Mouse (Mus musculus) C2C12 (cell line): ENCODE results near the gene Snx29.

ENCODE experiments used
- CEBPB ChIP-seq: IDR thresholded peaks from one replicate; pipeline ENCODE4 v1.6.1; 2011; ENCODE audit warnings: low read depth, mild to moderate bottlenecking, control low read depth, moderate library complexity
- CTCF ChIP-seq: IDR thresholded peaks from one replicate; pipeline ENCODE4 v1.5.1; 2011; ENCODE audit not compliant: control insufficient read depth, insufficient read depth, insufficient read length
- MYOD1 ChIP-seq: IDR thresholded peaks from one replicate; pipeline ENCODE4 v1.6.1; 2011; ENCODE audit warnings: low read depth; ENCODE audit not compliant: control insufficient read depth, insufficient read length
- USF1 ChIP-seq: IDR thresholded peaks from one replicate; pipeline ENCODE4 v1.6.1; 2011; ENCODE audit warnings: low read depth, mild to moderate bottlenecking, control low read depth, moderate library complexity

GRCm38 (mm10) chr16:11778191-11778590 is 455.5 kb downstream of the Snx29 start:
- no peak for TF ChIP-seq CTCF
- no peak for TF ChIP-seq CEBPB
- no peak for TF ChIP-seq MYOD1
- TF ChIP-seq USF1 = no peak
